Mouse (Mus musculus): Measurements from ENCODE around the gene Hoxa1. TPM values are rescaled to one million over a fixed set of nuclear protein-coding genes. Genes with fewer than 3 reads are reported as not detected.
A peak's percentile ranks its signal among the peaks of the same experiment; 100 is the strongest.

Hoxa1 gene
- polyA plus RNA-seq, 1 experiment from 2014 or later = 1.8 TPM

GRCm38 (mm10) chr6:52170166-52170897 lies 12.2 kb upstream of the Hoxa1 start:
- peak overlapping the region; percentile 39 for H3K4me2 ChIP-seq (ENCODE audit: low read length)
- H3K9me3 ChIP-seq (ENCODE audit: control insufficient read depth, low read length) = no peaks in the 10 kb centered on the region
- H3K27me3 ChIP-seq (replicated peaks; ENCODE audit: control insufficient read depth, insufficient read depth, low read length) = peaks cover 20% of the 10 kb centered on the region
- peaks cover 8% of the 10 kb centered on the region for H3K4me1 ChIP-seq (ENCODE audit: control insufficient read depth, insufficient read depth, low read depth, low read length)
- H3K27ac ChIP-seq (ENCODE audit: low read depth, low read length) = peak overlapping the region; percentile 91
- peak overlapping the region; percentile 10 for H3K4me3 ChIP-seq (ENCODE audit: low read length)
- 2% methylated on average over 37 of the region's 40 CpGs for WGBS
- no peak for ATAC-seq
- H3K9ac ChIP-seq (ENCODE audit: low read depth, low read length) = peak overlapping the region; percentile 64
- H3K36me3 ChIP-seq (ENCODE audit: control insufficient read depth, insufficient read depth, low read length) = no peaks in the 10 kb centered on the region

DNA sequence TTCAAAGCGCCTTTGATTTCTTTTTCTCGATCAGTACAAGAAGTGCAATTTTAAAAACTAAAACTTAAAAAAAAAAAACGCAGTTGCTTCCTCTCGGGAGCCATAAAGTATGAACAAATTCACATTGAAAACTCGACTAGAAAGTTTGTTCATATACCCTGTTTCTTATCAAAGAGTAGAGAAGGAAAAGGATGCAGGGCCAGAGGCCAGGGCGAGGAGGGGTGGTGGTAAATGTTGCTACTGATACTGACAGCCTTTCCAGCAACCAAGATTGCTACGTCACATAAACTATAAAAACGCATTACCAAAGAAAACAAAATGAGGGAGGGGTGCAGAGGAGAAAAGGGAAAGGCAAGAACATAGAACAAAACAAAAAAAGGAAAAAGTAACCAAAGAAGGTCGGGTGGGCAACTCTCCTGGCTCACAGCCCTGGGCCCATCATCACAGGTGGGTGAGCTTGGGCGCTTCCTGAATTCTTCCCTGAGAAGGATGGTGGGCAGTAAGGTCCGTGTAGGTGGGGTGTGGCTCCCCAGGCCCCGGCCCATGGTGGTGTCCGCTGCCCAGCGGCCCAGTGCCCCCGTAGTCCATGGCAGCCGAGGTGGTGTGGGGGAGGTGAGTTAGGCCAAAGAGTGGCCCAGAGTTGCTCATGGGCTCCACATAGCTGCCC lies 11.5 kb upstream of the Hoxa1 start:
- Histone ChIP-seq H3K27ac (ENCODE audit: low read depth, low read length) (peak overlapping the region; percentile 91), H3K9ac (ENCODE audit: low read depth, low read length) (peak overlapping the region; percentile 64), H3K4me1 (ENCODE audit: control insufficient read depth, insufficient read depth, low read depth, low read length) (peaks cover 8% of the 10 kb centered on the region), H3K4me3 (ENCODE audit: low read length) (peak overlapping the region; percentile 10), H3K4me2 (ENCODE audit: low read length) (peak overlapping the region; percentile 39), H3K9me3 (ENCODE audit: control insufficient read depth, low read length) (no peaks in the 10 kb centered on the region), H3K36me3 (ENCODE audit: control insufficient read depth, insufficient read depth, low read length) (no peaks in the 10 kb centered on the region), H3K27me3 (replicated peaks; ENCODE audit: control insufficient read depth, insufficient read depth, low read length) (peaks cover 16% of the 10 kb centered on the region)
- WGBS = 6% methylated on average over 16 of the region's 16 CpGs
- ATAC-seq = no peak

DNA sequence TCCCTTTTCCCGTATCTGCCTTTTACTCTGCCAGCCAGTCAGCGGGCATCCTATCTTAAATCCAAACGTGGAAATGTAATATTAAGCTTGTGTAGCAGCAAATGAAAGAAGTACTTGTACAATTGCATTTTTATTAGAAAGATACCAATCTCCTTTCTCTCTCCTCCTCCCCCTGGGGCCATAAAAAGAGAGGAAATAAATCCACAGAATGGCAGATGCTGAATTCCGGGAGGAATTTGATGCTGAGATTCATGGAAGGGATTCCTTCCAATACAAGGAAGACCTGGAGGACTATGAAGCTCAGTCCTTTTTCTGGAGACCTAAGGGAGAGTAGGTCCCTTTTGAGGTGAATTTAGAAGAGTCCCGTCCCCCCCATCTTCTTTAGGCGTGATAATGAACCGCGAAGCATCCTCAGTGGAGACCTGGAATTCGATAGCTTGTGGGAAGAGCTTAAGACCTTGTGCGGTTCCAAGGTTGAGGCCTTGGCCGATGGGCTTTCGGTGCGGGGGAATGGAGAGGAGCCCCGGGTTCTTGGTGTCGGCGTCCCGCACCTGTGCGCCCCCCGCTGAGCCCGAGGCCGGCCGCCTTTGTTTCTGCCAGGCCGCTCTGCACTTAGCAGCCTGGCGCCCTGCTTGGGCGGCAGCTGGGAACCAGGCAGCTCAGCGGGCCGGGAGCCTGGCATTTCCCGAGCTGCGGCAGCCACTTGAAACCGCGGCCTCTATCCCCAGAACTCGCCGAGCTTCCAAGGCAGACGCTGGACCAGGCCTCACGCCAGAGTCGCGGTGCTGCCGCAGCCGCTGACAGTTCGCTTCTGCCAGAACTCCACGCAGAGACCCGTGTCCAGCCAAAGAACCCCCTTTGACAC lies 10.3 kb upstream of the Hoxa1 start:
- Histone ChIP-seq H3K4me1 (ENCODE audit: control insufficient read depth, insufficient read depth, low read depth, low read length) (peaks cover 8% of the 10 kb centered on the region), H3K4me2 (ENCODE audit: low read length) (peak overlapping the region; percentile 80), H3K9me3 (ENCODE audit: control insufficient read depth, low read length) (no peaks in the 10 kb centered on the region), H3K9ac (ENCODE audit: low read depth, low read length) (peak overlapping the region; percentile 75), H3K27ac (ENCODE audit: low read depth, low read length) (peak overlapping the region; percentile 97), H3K4me3 (ENCODE audit: low read length) (peak overlapping the region; percentile 57), H3K36me3 (ENCODE audit: control insufficient read depth, insufficient read depth, low read length) (no peaks in the 10 kb centered on the region), H3K27me3 (replicated peaks; ENCODE audit: control insufficient read depth, insufficient read depth, low read length) (peaks cover 13% of the 10 kb centered on the region)
- 1% methylated on average over 42 of the region's 42 CpGs for WGBS
- no peak for ATAC-seq

- Histone ChIP-seq H3K27ac (ENCODE audit: low read depth, low read length) (peak overlapping the region; percentile 97), H3K36me3 (ENCODE audit: control insufficient read depth, insufficient read depth, low read length) (no peaks in the 10 kb centered on the region), H3K9ac (ENCODE audit: low read depth, low read length) (peak overlapping the region; percentile 53), H3K4me3 (ENCODE audit: low read length) (peak overlapping the region; percentile 57), H3K4me1 (ENCODE audit: control insufficient read depth, insufficient read depth, low read depth, low read length) (peaks cover 8% of the 10 kb centered on the region), H3K27me3 (replicated peaks; ENCODE audit: control insufficient read depth, insufficient read depth, low read length) (peaks cover 10% of the 10 kb centered on the region), H3K9me3 (ENCODE audit: control insufficient read depth, low read length) (no peaks in the 10 kb centered on the region), H3K4me2 (ENCODE audit: low read length) (peak overlapping the region; percentile 80)
- no peak for ATAC-seq
- 5% methylated on average over 14 of the region's 14 CpGs for WGBS
These were observed 9.6 kb upstream of the Hoxa1 start for GRCm38 (mm10) chr6:52167736-52168161.

- Histone ChIP-seq H3K36me3 (ENCODE audit: control insufficient read depth, insufficient read depth, low read length) (no peaks in the 10 kb centered on the region), H3K4me1 (ENCODE audit: control insufficient read depth, insufficient read depth, low read depth, low read length) (peaks cover 7% of the 10 kb centered on the region), H3K27ac (ENCODE audit: low read depth, low read length) (peak overlapping the region; percentile 97), H3K27me3 (replicated peaks; ENCODE audit: control insufficient read depth, insufficient read depth, low read length) (peaks cover 10% of the 10 kb centered on the region), H3K9ac (ENCODE audit: low read depth, low read length) (peak overlapping the region; percentile 83), H3K4me3 (ENCODE audit: low read length) (peak overlapping the region; percentile 57), H3K4me2 (ENCODE audit: low read length) (peak overlapping the region; percentile 80), H3K9me3 (ENCODE audit: control insufficient read depth, low read length) (no peaks in the 10 kb centered on the region)
- no peak for ATAC-seq
- 17% methylated on average over 1 of the region's 1 CpGs for WGBS
These were observed 9.1 kb upstream of the Hoxa1 start for GRCm38 (mm10) chr6:52167176-52167575.

GRCm38 (mm10) chr6:52166431-52167077 lies 8.4 kb upstream of the Hoxa1 start:
- H3K36me3 ChIP-seq (ENCODE audit: control insufficient read depth, insufficient read depth, low read length) = no peaks in the 10 kb centered on the region
- H3K4me1 ChIP-seq (ENCODE audit: control insufficient read depth, insufficient read depth, low read depth, low read length) = peaks cover 3% of the 10 kb centered on the region
- H3K27ac ChIP-seq (ENCODE audit: low read depth, low read length) = peak overlapping the region; percentile 97
- H3K27me3 ChIP-seq (replicated peaks; ENCODE audit: control insufficient read depth, insufficient read depth, low read length) = peaks cover 6% of the 10 kb centered on the region; the same call in 1 of the 2 replicates
- WGBS = 4% methylated on average over 4 of the region's 4 CpGs
- peak overlapping the region; percentile 57 for H3K4me3 ChIP-seq (ENCODE audit: low read length)
- peak overlapping the region; percentile 80 for H3K4me2 ChIP-seq (ENCODE audit: low read length)
- ATAC-seq = no peak
- H3K9ac ChIP-seq (ENCODE audit: low read depth, low read length) = peak overlapping the region; percentile 83
- H3K9me3 ChIP-seq (ENCODE audit: control insufficient read depth, low read length) = no peaks in the 10 kb centered on the region

GRCm38 (mm10) chr6:52165441-52166370 lies 7.6 kb upstream of the Hoxa1 start:
- peak overlapping the region; percentile 83 for H3K9ac ChIP-seq (ENCODE audit: low read depth, low read length)

More at GRCm38 (mm10) chr6:52165441-52166370, 7.6 kb upstream of the Hoxa1 start:
- H3K9me3 ChIP-seq (ENCODE audit: control insufficient read depth, low read length) = no peaks in the 10 kb centered on the region
- WGBS = 1% methylated on average over 28 of the region's 28 CpGs
- peaks cover 3% of the 10 kb centered on the region; the same call in 1 of the 2 replicates for H3K4me1 ChIP-seq (ENCODE audit: control insufficient read depth, insufficient read depth, low read depth, low read length)
- ATAC-seq = no peak
- peak overlapping the region; percentile 57 for H3K4me3 ChIP-seq (ENCODE audit: low read length)
- H3K4me2 ChIP-seq (ENCODE audit: low read length) = peak overlapping the region; percentile 80
- peaks cover 4% of the 10 kb centered on the region; the same call in 1 of the 2 replicates for H3K27me3 ChIP-seq (replicated peaks; ENCODE audit: control insufficient read depth, insufficient read depth, low read length)
- H3K36me3 ChIP-seq (ENCODE audit: control insufficient read depth, insufficient read depth, low read length) = no peaks in the 10 kb centered on the region
- peak overlapping the region; percentile 97 for H3K27ac ChIP-seq (ENCODE audit: low read depth, low read length)

All from hindbrain, embryonic 16.5 days (tissue).